Mouse (Mus musculus) heart, embryonic 12.5 days (tissue): ENCODE results near the gene Eva1c. TPM values are rescaled to one million over a fixed set of nuclear protein-coding genes. Genes with fewer than 3 reads are reported as not detected.

ENCODE experiments used
- ATAC-seq: fragments of 200-750 bp; cut with Nextera tagmentation; 2 replicates; pipeline ENCODE4 v1.8.0; 2017; ENCODE audit warnings: moderate TSS enrichment, moderate library complexity; ENCODE audit not compliant: insufficient number of reproducible peaks, low FRiP score
- H3K27ac ChIP-seq: fragments of 300-500 bp; sonication (generic); 2 replicates; pipeline ENCODE4 v1.5.1; 2016; ENCODE audit warnings: mild to moderate bottlenecking, moderate library complexity; ENCODE audit not compliant: poor library complexity, severe bottlenecking
- H3K27me3 ChIP-seq: fragments of 300-500 bp; sonication (generic); replicated peaks from 2 replicates; pipeline ENCODE4 v1.6.1; 2016; ENCODE audit warnings: mild to moderate bottlenecking, moderate library complexity
- H3K36me3 ChIP-seq: fragments of 300-500 bp; sonication (generic); 2 replicates; pipeline ENCODE4 v1.6.1; 2016; ENCODE audit warnings: mild to moderate bottlenecking, moderate library complexity
- H3K4me1 ChIP-seq: fragments of 300-500 bp; sonication (generic); replicated peaks from 2 replicates; pipeline ENCODE4 v1.6.1; 2016; ENCODE audit warnings: mild to moderate bottlenecking
- H3K4me2 ChIP-seq: fragments of 300-500 bp; sonication (generic); 2 replicates; pipeline ENCODE4 v1.6.1; 2016; ENCODE audit warnings: mild to moderate bottlenecking, moderate library complexity
- H3K4me3 ChIP-seq: fragments of 300-500 bp; sonication (generic); 2 replicates; pipeline ENCODE4 v1.5.1; 2016; ENCODE audit warnings: mild to moderate bottlenecking
- H3K9ac ChIP-seq: fragments of 300-500 bp; sonication (generic); 2 replicates; pipeline ENCODE4 v1.6.1; 2016; ENCODE audit warnings: mild to moderate bottlenecking, moderate library complexity
- H3K9me3 ChIP-seq: fragments of 300-500 bp; sonication (generic); replicated peaks from 2 replicates; pipeline ENCODE4 v1.6.1; 2016; ENCODE audit warnings: mild to moderate bottlenecking, moderate library complexity
- WGBS: fragments of 180-500 bp; shearing (Covaris S2); methylation state at CpG from one replicate; pipeline ENCODE4 v1.1.7; 2016; 5-methylcytosine and 5-hydroxymethylcytosine counted together
- polyA plus RNA-seq: library from polyadenylated mRNA; unstranded; fragments of >200 nt; fragmentation: Nextera tagmentation; extraction: Ambion mirVana; gene quantifications from 2 replicates; pipeline ENCODE4 v1.2.1, GENCODE M21; 2016

The Eva1c gene
- polyA plus RNA-seq, 1 experiment from 2014 or later: 2.1 TPM

DNA sequence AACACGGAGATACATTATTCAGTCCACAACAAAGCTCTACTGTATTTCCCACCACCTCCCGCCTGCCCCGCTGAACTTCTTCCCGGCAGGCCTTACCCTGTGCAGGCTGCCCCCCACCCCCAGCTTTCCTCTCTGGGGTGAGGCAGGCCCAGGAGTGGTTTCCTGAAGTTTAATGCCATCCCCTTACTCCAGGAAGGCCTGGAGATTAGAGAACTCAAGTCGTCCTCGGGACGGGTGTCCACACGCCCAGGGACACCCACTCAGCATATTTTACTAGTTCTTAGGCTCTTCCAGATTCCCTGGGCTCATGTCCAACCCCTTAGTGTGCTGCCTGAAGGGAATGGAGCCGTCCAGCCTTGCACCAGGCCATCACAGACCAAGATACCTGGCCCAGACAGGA is 39.1 kb downstream of the Eva1c start:
- H3K9ac ChIP-seq: no peak overlapping the region
- peak; percentile 48 for ATAC-seq
- no peak overlapping the region for H3K4me3 ChIP-seq
- no peak overlapping the region for H3K27ac ChIP-seq
- 45% methylated on average over 9 of the region's 9 CpGs for WGBS
- H3K27me3 ChIP-seq: no peaks in the 10 kb centered on the region; the same call in 1 of the 2 replicates
- H3K4me1 ChIP-seq: peaks cover 32% of the 10 kb centered on the region
- H3K9me3 ChIP-seq: no peaks in the 10 kb centered on the region
- no peak overlapping the region for H3K4me2 ChIP-seq
- H3K36me3 ChIP-seq: no peaks in the 10 kb centered on the region

DNA sequence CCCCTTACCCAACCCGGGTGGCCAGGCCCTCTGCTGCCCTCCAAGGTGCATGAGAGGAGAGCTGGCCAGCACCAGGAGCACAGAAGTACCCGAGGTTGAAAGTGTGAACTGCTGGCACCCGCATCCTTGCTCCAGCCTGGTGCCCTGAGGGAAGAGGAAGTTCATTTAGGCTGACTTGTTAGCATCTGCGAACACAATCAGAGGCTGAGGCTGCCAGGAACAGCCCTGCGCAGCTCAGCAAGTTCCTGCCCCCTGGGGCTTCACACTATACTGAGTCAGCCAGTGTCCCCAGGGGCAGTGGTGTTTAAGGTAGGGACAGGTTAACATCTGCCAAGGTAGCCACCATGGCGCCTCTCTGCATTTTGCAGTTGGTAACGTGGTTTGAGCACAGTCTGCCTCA is 41.6 kb downstream of the Eva1c start:
- H3K9me3 ChIP-seq: no peaks in the 10 kb centered on the region
- H3K4me1 ChIP-seq: peaks cover 32% of the 10 kb centered on the region
- H3K27me3 ChIP-seq: no peaks in the 10 kb centered on the region; the same call in 1 of the 2 replicates
- H3K4me2 ChIP-seq: no peak overlapping the region
- H3K36me3 ChIP-seq: no peaks in the 10 kb centered on the region
- H3K4me3 ChIP-seq: no peak overlapping the region
- no peak overlapping the region for H3K9ac ChIP-seq
- ATAC-seq: no peak
- no peak overlapping the region for H3K27ac ChIP-seq
- 20% methylated on average over 7 of the region's 7 CpGs for WGBS

- no peak overlapping the region for H3K4me2 ChIP-seq
- no peak overlapping the region for H3K4me3 ChIP-seq
- no peak overlapping the region for H3K27ac ChIP-seq
- ATAC-seq: no peak
- peaks cover 25% of the 10 kb centered on the region for H3K4me1 ChIP-seq
- H3K36me3 ChIP-seq: no peaks in the 10 kb centered on the region
- no peaks in the 10 kb centered on the region; the same call in 1 of the 2 replicates for H3K27me3 ChIP-seq
- H3K9ac ChIP-seq: no peak overlapping the region
- no peaks in the 10 kb centered on the region for H3K9me3 ChIP-seq
- 74% methylated on average over 4 of the region's 4 CpGs for WGBS
Observed at GRCm38 (mm10) chr16:90869361-90869760, 42.8 kb downstream of the Eva1c start.

DNA sequence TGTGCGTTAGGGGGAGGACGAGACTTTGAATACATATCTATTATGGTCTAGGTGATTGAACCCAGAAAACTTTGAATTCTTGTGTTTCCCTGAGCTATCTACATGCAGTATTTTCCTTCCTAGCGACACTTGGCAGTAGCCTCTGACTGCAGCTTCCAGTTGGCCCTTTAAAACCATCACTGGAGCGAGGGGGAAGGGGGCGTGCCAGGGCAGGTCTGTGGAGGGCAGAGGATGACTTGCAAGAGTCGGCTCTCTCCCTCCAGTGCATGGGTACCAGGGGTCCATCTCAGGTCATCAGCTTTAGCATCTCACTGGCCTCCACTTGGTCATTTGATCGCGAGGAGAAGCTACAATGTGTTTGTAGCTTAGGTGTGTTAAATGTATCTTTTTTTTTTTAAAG is 46.4 kb downstream of the Eva1c start:
- Histone ChIP-seq H3K36me3 (no peaks in the 10 kb centered on the region), H3K9me3 (no peaks in the 10 kb centered on the region), H3K4me2 (no peak overlapping the region), H3K4me3 (no peak overlapping the region), H3K27ac (no peak overlapping the region), H3K9ac (no peak overlapping the region), H3K4me1 (peaks cover 9% of the 10 kb centered on the region), H3K27me3 (no peaks in the 10 kb centered on the region)
- no peak for ATAC-seq
- 54% methylated on average over 8 of the region's 8 CpGs for WGBS

DNA sequence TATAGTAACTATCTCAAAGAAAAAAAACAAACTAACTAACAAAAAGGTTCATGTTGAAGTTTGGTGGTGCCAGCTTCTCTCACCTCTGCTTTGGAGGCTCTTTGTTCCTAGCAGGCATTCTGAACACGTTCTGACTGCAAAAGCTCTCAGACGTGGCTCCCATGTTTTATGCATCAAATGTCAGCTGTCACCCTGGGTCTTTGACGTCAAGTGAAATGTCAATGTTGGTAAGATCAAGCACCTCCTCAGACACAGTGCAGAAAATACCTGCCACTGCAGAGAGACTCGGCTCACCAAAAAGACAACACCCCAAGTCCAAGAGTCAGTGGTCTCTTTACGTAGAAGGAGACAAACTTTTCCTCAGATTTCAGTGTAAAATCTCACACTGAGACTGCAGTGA is 48.0 kb downstream of the Eva1c start:
- H3K27me3 ChIP-seq: peaks cover 4% of the 10 kb centered on the region; the same call in 1 of the 2 replicates
- H3K4me1 ChIP-seq: 0 out of 2 replicates have a peak, but pooled peaks cover 3% of the 10 kb centered on the region
- ATAC-seq: no peak
- H3K36me3 ChIP-seq: no peaks in the 10 kb centered on the region
- H3K4me3 ChIP-seq: no peak overlapping the region
- H3K9ac ChIP-seq: no peak overlapping the region
- no peak overlapping the region for H3K4me2 ChIP-seq
- H3K27ac ChIP-seq: no peak overlapping the region
- H3K9me3 ChIP-seq: no peaks in the 10 kb centered on the region
- WGBS: 58% methylated on average over 5 of the region's 5 CpGs

DNA sequence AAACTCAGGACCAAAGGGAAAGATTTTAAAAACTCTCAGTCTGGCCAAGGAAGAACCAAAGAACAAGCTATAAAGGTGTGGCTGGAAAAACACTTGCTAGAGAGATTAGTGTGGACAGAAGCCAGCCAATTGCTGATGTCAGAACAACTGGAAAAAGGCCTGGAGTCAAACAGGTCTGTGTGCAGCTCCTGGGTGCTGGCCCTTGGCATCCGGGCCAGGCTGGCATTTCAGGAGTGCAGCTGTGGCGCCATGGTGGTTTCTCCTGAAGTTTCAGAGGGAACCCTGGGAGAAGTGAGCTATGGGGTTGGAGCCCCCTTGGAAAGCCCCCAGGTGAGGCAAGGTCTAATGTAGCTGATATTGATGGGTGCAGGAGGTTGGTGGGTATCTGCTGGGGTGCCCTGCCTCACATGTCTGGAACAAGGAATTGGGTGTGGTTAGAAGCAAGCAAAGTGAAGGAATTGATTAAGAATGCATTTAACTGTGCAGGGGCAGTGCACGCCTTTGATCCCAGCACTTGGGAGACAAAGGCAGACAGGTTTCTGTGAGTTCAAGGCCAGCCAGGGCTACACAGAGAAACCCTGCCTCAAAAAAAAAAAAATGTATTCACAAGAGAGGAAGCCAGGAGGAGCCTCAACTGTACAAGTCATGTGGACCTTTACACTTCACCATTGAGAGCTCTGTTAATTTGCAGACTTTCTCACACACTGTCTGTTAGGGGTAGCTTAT is 51.8 kb downstream of the Eva1c start:
- H3K4me1 ChIP-seq: peaks cover 19% of the 10 kb centered on the region
- ATAC-seq: no peak
- no peaks in the 10 kb centered on the region for H3K36me3 ChIP-seq
- peaks cover 4% of the 10 kb centered on the region; the same call in 1 of the 2 replicates for H3K27me3 ChIP-seq
- no peaks in the 10 kb centered on the region for H3K9me3 ChIP-seq
- no peak overlapping the region for H3K27ac ChIP-seq
- 85% methylated on average over 3 of the region's 3 CpGs for WGBS
- H3K4me3 ChIP-seq: no peak overlapping the region
- H3K4me2 ChIP-seq: no peak overlapping the region
- no peak overlapping the region for H3K9ac ChIP-seq

DNA sequence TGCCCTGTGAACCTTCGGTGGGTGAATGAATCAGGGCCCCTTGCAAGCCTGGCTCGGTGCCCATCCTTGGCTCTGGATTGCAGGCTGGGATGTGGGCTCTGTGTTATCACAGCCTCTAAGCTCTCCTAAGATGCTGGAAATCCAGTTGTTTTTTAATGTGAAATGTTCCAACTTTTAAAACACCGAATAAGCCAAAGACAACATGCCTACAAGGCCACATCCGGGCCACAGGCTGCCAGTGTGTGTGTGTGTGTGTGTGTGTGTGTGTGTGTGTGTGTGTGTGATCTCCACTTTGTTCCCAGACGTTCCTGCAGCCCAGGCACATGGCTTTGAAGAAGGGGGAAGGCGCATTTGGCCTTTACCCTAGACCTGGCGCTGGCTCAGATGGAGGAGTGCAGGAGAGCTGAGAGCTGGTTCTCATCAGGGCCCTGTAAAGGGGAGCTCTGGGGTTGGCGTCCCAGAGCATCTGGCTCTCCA is 56.0 kb downstream of the Eva1c start:
- no peak overlapping the region for H3K9ac ChIP-seq
- WGBS: 34% methylated on average over 8 of the region's 8 CpGs

DNA sequence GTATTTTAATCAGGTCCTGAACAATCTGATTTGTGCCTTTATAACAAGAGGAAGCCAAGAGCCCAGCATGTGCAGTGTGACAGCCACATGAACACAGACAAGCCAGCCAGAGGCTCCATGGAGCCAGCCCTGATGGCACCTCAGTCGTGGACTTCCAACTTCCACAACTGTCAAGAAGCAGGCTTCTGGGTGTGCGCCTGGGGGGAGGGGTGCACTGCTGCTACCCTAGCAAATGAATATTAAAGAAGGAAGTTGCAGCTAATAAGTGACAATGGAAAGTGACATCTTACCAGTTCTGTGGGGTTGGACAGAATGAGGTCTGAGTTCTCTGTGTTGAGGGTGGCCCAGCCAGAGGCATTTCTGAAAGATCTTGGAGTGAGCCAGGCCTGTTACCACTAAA is 58.8 kb downstream of the Eva1c start:
- ATAC-seq: no peak
- WGBS: 57% methylated on average over 2 of the region's 2 CpGs
- peak overlapping the region; percentile 9; the same call in 1 of the 2 replicates for H3K27ac ChIP-seq

More for the DNA sequence above, 56.0 kb downstream of the Eva1c start:
- H3K27me3 ChIP-seq: peaks cover 4% of the 10 kb centered on the region; the same call in 1 of the 2 replicates
- no peaks in the 10 kb centered on the region for H3K36me3 ChIP-seq
- no peak overlapping the region for H3K4me2 ChIP-seq
- peaks cover 34% of the 10 kb centered on the region for H3K4me1 ChIP-seq
- no peak overlapping the region for H3K4me3 ChIP-seq
- H3K27ac ChIP-seq: peak overlapping the region; percentile 60
- peak; percentile 68 for ATAC-seq
- H3K9me3 ChIP-seq: no peaks in the 10 kb centered on the region

DNA sequence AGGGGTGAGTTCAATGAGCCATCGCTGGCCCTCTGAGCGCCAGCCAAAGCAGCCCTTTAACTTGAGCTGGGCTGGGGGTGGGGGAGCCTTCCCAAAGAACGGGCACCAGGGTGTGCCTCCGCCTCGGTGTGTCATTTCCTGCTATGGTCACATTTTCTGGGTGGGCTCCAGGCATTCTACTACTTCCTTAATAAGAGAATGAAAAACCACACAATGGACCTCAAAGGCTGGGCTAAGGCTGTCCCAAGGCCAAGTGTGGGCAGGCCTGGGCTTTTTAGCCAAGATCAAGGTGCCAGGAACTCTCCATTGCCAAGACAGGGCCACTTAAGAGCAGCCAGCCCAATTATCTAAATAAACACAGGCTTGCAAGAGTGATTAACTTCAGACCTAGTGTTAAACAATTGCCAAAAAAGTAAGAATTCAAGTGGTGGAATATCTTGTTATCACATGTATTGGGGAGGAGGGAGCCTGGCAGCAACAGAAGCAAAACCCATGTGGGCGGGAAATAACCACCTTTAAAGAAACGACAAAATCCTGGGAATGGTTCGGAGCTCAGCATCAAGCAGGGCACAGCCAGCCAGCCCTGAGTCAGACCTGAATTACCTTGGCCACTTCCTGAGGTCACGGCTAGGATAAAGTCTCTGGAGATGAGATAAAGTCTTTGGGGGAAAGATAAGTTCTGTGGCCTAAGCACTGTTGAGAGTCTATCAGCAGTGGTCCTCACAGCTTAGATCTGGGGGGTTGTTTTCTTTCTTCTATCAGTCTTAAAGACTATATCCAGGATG is 59.5 kb downstream of the Eva1c start:
- H3K36me3 ChIP-seq: no peaks in the 10 kb centered on the region
- H3K4me3 ChIP-seq: no peak overlapping the region
- no peak overlapping the region for H3K4me2 ChIP-seq
- H3K9ac ChIP-seq: no peak overlapping the region
- peak; percentile 37 for ATAC-seq
- 0 out of 2 replicates have a peak, but pooled peaks cover 3% of the 10 kb centered on the region for H3K27me3 ChIP-seq
- H3K9me3 ChIP-seq: no peaks in the 10 kb centered on the region
- 41% methylated on average over 9 of the region's 9 CpGs for WGBS
- peaks cover 41% of the 10 kb centered on the region for H3K4me1 ChIP-seq
- H3K27ac ChIP-seq: peak overlapping the region; percentile 9; the same call in 1 of the 2 replicates

More for the DNA sequence above, 58.8 kb downstream of the Eva1c start:
- no peaks in the 10 kb centered on the region for H3K9me3 ChIP-seq
- H3K4me1 ChIP-seq: peaks cover 35% of the 10 kb centered on the region
- 0 out of 2 replicates have a peak, but pooled peaks cover 3% of the 10 kb centered on the region for H3K27me3 ChIP-seq
- H3K36me3 ChIP-seq: no peaks in the 10 kb centered on the region
- no peak overlapping the region for H3K4me2 ChIP-seq
- no peak overlapping the region for H3K4me3 ChIP-seq
- H3K9ac ChIP-seq: no peak overlapping the region

DNA sequence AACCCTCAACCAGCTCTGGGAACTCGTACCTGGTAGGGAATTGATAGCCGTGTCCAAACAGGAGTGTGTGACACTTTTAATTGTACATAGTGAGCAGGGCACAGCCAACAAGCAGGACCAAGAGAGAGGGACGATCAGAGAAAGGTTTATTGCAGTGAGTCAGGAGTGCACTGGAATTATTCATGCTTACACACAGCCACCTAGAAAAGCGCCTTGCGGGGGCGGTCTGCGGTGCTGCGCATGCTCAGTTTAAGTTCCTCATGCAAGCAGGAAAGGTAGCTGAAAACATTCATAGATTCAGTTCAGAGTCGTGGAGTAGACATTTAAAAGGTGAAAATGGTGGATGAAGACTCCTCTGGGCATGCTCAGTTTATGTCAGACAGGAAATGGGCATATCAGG is 64.2 kb downstream of the Eva1c start:
- Histone ChIP-seq H3K27ac (no peak overlapping the region), H3K27me3 (0 out of 2 replicates have a peak, but pooled peaks cover 3% of the 10 kb centered on the region), H3K4me2 (no peak overlapping the region), H3K4me3 (no peak overlapping the region), H3K36me3 (no peaks in the 10 kb centered on the region), H3K4me1 (peaks cover 38% of the 10 kb centered on the region), H3K9ac (no peak overlapping the region), H3K9me3 (no peaks in the 10 kb centered on the region)
- no peak for ATAC-seq
- 84% methylated on average over 9 of the region's 9 CpGs for WGBS

DNA sequence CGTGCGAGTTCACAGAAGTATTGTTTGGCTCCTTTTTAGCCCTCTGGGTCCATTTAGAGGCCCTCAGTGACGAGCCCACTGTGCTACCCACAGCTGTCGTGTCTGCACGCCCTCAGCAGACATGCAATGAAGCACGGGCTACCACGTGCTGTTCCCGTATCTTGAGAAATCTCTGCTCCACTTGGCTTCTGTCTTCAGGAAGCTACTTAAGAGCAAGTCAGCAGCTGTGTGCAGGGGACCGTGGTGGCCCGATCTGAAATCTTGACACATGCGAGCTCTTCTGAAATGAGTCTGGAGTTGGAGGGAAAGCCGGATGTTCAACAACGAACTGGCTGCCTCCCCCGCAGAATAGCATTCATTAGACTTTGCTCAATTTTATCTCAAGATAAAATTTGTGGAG is 65.1 kb downstream of the Eva1c start:
- Histone ChIP-seq H3K4me1 (peaks cover 31% of the 10 kb centered on the region), H3K4me2 (peak overlapping the region; percentile 46), H3K9me3 (no peaks in the 10 kb centered on the region), H3K36me3 (no peaks in the 10 kb centered on the region), H3K27me3 (0 out of 2 replicates have a peak, but pooled peaks cover 3% of the 10 kb centered on the region), H3K9ac (no peak overlapping the region), H3K27ac (peak overlapping the region; percentile 29; the same call in 1 of the 2 replicates), H3K4me3 (no peak overlapping the region)
- no peak for ATAC-seq
- WGBS: 55% methylated on average over 14 of the region's 14 CpGs
